Mouse (Mus musculus) heart, postnatal 0 days (tissue): ENCODE measurements around the gene Prkcz.

Source experiments
- CTCF ChIP-seq: IDR thresholded peaks from 2 replicates; pipeline ENCODE4 v1.5.1; 2016; ENCODE audit warnings: antibody characterized with exemption, control low read depth, low read depth
- EP300 ChIP-seq: IDR thresholded peaks from 2 replicates; pipeline ENCODE4 v1.6.1; 2016; ENCODE audit warnings: antibody characterized with exemption, low read depth

- no peak for TF ChIP-seq CTCF
- TF ChIP-seq EP300, result no peak
Observed at GRCm38 (mm10) chr4:155315031-155315430, 46.1 kb downstream of the Prkcz start.
